Mouse (Mus musculus): ENCODE results near the gene R3hdm4. TPM values are rescaled to one million over a fixed set of nuclear protein-coding genes. Genes with fewer than 3 reads are reported as not detected.

R3hdm4 gene
- polyA plus RNA-seq, 1 experiment from 2014 or later = 95.6 TPM

DNA sequence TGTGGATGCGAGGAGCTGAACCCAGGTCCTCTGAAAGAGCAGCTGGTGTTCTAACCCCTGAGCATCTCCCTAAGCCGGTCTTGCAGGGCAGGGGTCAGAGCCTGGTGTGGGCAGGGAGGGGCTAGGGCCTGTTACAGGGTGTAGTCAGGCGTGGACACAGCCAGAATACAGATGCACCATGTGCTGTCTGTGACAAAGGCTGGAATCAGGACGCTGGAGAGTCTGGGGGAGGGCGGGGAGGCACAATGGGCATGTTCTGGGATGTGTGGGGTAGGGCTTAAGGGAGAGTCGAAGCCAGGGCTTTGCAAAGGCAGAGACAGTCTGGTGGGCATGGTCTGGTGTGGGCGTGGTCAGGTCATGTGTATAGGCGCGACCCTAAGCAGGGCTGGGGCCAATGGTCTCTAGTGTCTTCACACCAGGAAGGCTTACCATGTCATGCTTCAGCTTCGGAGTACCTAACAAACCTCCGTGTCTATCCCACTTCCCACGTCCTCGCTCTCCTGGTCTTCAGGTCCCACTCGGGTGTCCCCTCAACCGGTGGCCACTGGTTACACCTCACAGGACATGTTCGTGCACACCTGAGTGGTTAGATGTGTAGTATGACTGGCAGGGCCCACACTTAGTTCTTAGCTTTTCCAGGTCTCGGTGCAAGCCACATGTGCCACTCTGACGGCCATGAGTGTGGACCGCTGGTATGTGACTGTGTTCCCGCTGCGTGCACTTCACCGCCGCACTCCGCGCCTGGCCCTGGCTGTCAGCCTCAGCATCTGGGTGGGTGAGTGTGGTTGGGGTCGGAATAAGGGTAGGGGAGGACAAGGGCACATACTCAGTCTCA, 735 bp downstream of the R3hdm4 start:
- 21% methylated on average over 26 of the region's 26 CpGs for WGBS
- Histone ChIP-seq H3K36me3 (no peaks in the 10 kb centered on the region), H3K4me3 (peak overlapping the region; percentile 45), H3K9ac (no peak overlapping the region), H3K27me3 (replicated peaks) (peaks cover 70% of the 10 kb centered on the region), H3K4me1 (peaks cover 46% of the 10 kb centered on the region), H3K9me3 (no peaks in the 10 kb centered on the region), H3K4me2 (peak overlapping the region; percentile 68), H3K27ac (replicated peaks) (no peak overlapping the region)
- no peak for ATAC-seq (ENCODE audit: extremely low read depth, insufficient number of reproducible peaks, low FRiP score, low TSS enrichment)

DNA sequence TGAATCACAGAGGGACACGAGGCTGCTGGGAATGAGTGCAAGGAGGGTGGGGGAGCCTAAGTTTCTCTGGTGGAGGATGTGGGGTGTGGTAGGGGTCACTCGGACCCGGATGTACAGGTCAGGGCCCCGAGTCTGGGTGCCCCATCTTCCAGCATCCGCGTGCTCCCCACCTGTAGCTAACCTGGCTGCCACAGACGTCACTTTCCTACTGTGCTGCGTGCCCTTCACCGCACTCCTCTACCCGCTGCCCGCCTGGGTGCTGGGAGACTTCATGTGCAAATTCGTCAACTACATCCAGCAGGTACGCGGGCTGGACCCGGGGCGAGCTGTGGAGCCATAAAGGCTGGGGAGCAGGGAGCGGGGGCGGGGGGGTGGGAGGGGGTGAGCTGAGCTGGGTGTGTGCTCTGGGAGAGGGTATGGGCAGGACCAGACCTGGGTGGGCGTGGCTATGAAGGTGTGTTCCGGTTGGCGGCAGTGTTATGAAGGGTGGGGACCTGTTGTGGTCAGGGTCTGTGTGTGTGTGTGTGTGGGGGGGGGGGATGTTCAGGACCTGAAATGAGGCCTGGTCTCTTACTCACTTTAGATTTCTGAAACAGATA, 1.7 kb downstream of the R3hdm4 start:
- Histone ChIP-seq H3K4me1 (peaks cover 55% of the 10 kb centered on the region), H3K27ac (replicated peaks) (no peak overlapping the region), H3K9me3 (no peaks in the 10 kb centered on the region), H3K4me2 (peak overlapping the region; percentile 60), H3K4me3 (peak overlapping the region; percentile 67), H3K9ac (peak overlapping the region; percentile 26; the same call in 1 of the 2 replicates), H3K27me3 (replicated peaks) (peaks cover 70% of the 10 kb centered on the region), H3K36me3 (no peaks in the 10 kb centered on the region)
- ATAC-seq (ENCODE audit: extremely low read depth, insufficient number of reproducible peaks, low FRiP score, low TSS enrichment) = no peak
- 4% methylated on average over 21 of the region's 21 CpGs for WGBS

DNA sequence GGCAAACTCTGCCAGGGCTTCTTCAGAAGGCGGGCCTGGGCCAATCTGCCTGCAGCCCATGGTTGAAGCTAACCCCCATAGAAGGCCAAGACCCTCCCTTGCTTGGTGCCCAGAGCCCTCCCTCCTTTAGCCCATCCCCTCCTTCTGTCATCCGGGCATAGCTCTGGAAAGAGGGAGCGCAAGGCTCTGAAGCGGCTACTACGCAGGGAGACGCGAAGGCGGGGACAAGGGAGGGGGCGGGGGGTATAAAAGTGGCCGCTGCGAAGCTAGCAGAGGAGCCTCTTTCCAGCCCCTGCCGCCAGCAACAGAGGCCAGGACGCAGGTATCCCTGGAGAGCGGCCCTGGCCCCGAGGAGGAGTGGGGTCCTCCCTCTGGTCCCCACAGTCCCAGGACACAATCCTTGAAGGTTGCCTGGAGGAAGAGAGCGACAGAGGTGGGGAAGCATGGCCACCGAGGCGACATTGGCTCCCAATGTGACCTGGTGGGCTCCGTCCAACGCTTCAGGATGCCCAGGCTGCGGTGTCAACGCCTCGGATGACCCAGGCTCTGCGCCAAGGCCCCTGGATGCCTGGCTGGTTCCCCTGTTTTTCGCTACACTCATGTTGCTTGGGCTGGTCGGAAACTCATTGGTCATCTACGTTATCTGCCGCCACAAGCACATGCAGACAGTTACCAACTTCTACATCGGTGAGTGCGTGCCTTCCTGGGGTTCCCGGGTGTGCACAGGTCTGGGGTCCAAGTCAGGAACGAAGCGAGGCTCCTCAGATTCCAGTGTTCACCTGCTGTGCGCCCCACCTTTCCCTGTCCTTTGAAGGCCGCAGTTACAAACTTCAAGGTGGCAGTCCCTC, 2.6 kb downstream of the R3hdm4 start:
- peaks cover 62% of the 10 kb centered on the region for H3K27me3 ChIP-seq (replicated peaks)
- H3K4me2 ChIP-seq = peak overlapping the region; percentile 60
- H3K9me3 ChIP-seq = no peaks in the 10 kb centered on the region
- peak overlapping the region; percentile 60 for H3K9ac ChIP-seq
- ATAC-seq (ENCODE audit: extremely low read depth, insufficient number of reproducible peaks, low FRiP score, low TSS enrichment) = no peak
- H3K4me1 ChIP-seq = peaks cover 63% of the 10 kb centered on the region
- WGBS = 7% methylated on average over 35 of the region's 35 CpGs
- no peak overlapping the region for H3K27ac ChIP-seq (replicated peaks)
- peak overlapping the region; percentile 67 for H3K4me3 ChIP-seq
- H3K36me3 ChIP-seq = peaks cover under 1% of the 10 kb centered on the region; the same call in 1 of the 2 replicates

DNA sequence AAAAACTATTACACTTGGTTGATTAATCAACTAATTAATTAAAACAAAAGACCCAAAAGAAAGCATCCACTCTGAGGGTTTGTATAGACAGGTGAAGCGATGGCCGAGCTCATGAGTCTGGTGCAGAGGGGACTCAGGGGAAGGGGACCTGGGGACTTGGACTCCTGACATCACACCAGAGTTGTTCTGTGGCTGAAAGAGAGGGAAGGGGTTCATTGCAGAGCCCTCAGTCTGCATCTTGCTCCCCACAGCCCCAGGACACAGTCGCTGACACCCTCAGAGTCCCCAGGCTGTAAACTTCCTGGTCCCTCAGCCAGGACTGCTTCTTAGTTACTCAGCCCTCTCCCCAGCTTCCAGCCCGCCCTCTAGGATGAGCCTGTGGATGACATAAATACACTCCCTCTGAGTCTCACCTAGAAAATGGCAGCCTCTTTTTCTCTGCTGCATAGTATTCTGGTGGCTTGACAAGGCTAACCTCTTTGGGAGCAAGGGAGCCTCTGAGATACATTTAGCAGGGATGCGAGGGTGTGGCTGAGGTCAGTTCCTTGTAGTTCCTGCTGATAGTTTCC, 3.4 kb downstream of the R3hdm4 start:
- peaks cover 54% of the 10 kb centered on the region for H3K27me3 ChIP-seq (replicated peaks)
- H3K9me3 ChIP-seq = no peaks in the 10 kb centered on the region
- peaks cover 9% of the 10 kb centered on the region for H3K36me3 ChIP-seq
- ATAC-seq (ENCODE audit: extremely low read depth, insufficient number of reproducible peaks, low FRiP score, low TSS enrichment) = no peak
- H3K4me1 ChIP-seq = peaks cover 63% of the 10 kb centered on the region
- H3K4me2 ChIP-seq = peak overlapping the region; percentile 86
- WGBS = 59% methylated on average over 5 of the region's 5 CpGs
- H3K4me3 ChIP-seq = peak overlapping the region; percentile 67
- H3K9ac ChIP-seq = peak overlapping the region; percentile 94
- no peak overlapping the region for H3K27ac ChIP-seq (replicated peaks)

DNA sequence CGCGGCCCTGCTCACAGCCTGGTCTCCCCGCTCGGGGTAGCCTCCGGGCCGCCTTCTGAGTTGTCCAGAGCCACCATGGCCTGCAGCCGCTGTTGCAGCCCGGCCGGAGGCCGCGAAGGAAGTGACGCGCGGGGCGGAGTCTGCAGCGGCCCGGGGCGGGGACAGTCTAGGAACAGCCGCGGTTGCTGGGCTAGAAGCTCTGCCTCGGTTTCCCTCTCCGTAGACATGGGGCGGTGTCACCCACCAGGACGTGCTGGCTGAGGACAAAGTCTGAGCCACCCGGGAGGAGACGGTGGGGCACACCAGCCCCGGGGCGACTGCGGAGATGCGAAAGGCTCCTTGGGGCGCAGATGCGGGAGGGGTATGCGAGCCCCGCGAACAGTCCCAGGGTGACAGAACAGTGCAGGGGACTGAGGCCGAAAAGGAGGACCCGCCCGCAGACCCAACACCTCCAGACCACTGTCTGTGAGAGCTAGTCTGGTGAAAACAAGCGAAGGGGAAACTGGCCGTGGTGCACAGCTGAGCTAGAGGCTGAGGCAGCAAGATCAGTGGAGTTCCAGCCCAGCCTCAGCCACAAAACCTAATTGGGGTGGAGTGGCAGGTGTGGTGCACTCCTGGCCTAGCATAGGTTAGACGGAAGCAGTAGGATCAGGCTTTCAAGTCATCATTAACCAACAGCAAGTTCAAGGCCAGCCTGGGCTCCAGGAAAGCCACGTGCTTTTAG, 4.0 kb downstream of the R3hdm4 start, which contains the start of gene Kiss1r:
TSS of gene Kiss1r (plus strand) at position 164 of the 724 bp plus-strand sequence.
- no peaks in the 10 kb centered on the region for H3K9me3 ChIP-seq
- peak within 1 kb of the TSS; percentile 54 for H3K27ac ChIP-seq (replicated peaks)
- 2% methylated on average over 42 of the region's 42 CpGs for WGBS
- peaks cover 47% of the 10 kb centered on the region for H3K27me3 ChIP-seq (replicated peaks)
- H3K9ac ChIP-seq = peak within 1 kb of the TSS; percentile 94
- peak; percentile 66 for ATAC-seq (ENCODE audit: extremely low read depth, insufficient number of reproducible peaks, low FRiP score, low TSS enrichment)
- H3K4me2 ChIP-seq = peak within 1 kb of the TSS; percentile 86
- H3K4me3 ChIP-seq = peak within 1 kb of the TSS; percentile 67
- H3K36me3 ChIP-seq = peaks cover 15% of the 10 kb centered on the region
- H3K4me1 ChIP-seq = peaks cover 63% of the 10 kb centered on the region

DNA sequence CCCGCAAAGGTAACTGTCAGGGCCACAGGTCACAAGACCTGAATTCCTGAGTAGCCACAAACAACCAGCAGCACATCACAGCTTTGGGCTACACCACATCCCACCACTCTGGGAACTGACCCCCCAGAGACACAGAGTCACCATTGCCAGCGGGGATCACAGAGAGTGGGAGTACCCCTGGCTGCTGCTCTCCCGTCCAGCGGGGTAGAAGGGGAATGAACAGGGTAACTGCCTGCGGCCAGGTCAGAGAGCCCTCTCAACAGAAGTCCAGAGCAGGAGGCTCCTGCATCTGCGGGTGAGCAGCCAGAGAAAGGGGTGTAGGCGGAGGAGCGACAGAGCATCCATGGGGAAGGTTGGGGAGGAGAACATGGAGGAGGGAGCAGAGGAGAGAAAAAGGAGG, 4.9 kb downstream of the R3hdm4 start:
- peaks cover 55% of the 10 kb centered on the region for H3K4me1 ChIP-seq

DNA sequence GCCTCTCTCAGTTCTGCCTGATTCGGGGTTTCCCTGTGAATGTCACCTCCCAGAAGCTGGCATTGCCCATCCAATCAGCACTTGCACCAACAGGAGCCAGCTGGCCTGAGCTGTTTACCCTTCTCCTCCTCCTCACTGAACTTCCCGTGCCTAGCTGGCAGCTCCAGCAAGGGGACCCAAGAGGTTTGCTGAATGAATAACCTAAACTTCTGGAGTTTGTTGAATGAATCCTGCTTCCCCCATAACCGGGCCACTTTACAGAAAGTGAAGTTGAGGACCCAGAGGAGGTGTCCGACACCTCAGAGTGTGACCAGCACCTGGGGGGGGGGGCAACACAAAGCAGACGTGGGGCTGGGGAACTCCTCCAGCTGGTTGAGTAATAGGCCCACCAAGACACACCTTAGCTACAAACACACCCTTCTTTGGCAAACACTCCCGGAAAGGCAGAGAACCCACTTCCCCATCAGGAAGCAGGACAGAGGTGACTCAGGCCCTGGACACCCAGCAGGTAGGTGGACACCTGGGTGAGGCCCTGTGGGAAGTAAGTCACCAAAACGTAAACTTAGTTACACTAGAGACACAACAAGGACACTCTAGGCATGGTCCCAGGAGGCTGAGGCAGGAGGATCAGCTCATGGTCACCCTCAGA, 5.9 kb downstream of the R3hdm4 start:
- H3K9ac ChIP-seq = peak overlapping the region; percentile 58
- WGBS = 68% methylated on average over 7 of the region's 7 CpGs
- ATAC-seq (ENCODE audit: extremely low read depth, insufficient number of reproducible peaks, low FRiP score, low TSS enrichment) = no peak
- H3K4me2 ChIP-seq = peak overlapping the region; percentile 86
- peaks cover 48% of the 10 kb centered on the region for H3K4me1 ChIP-seq
- 0 out of 2 replicates have a peak overlapping the region, but pooled peaks have one; percentile 6 for H3K4me3 ChIP-seq
- H3K27me3 ChIP-seq (replicated peaks) = peaks cover 28% of the 10 kb centered on the region
- no peaks in the 10 kb centered on the region for H3K9me3 ChIP-seq
- no peak overlapping the region for H3K27ac ChIP-seq (replicated peaks)
- H3K36me3 ChIP-seq = peaks cover 32% of the 10 kb centered on the region

More for the DNA sequence above, 4.9 kb downstream of the R3hdm4 start:
- Histone ChIP-seq H3K27me3 (replicated peaks) (peaks cover 39% of the 10 kb centered on the region), H3K4me3 (peak overlapping the region; percentile 67), H3K9ac (peak overlapping the region; percentile 94), H3K36me3 (peaks cover 24% of the 10 kb centered on the region), H3K4me2 (peak overlapping the region; percentile 86), H3K9me3 (no peaks in the 10 kb centered on the region), H3K27ac (replicated peaks) (peak overlapping the region; percentile 54; the same call in 1 of the 2 replicates)
- no peak for ATAC-seq (ENCODE audit: extremely low read depth, insufficient number of reproducible peaks, low FRiP score, low TSS enrichment)
- 11% methylated on average over 8 of the region's 8 CpGs for WGBS

DNA sequence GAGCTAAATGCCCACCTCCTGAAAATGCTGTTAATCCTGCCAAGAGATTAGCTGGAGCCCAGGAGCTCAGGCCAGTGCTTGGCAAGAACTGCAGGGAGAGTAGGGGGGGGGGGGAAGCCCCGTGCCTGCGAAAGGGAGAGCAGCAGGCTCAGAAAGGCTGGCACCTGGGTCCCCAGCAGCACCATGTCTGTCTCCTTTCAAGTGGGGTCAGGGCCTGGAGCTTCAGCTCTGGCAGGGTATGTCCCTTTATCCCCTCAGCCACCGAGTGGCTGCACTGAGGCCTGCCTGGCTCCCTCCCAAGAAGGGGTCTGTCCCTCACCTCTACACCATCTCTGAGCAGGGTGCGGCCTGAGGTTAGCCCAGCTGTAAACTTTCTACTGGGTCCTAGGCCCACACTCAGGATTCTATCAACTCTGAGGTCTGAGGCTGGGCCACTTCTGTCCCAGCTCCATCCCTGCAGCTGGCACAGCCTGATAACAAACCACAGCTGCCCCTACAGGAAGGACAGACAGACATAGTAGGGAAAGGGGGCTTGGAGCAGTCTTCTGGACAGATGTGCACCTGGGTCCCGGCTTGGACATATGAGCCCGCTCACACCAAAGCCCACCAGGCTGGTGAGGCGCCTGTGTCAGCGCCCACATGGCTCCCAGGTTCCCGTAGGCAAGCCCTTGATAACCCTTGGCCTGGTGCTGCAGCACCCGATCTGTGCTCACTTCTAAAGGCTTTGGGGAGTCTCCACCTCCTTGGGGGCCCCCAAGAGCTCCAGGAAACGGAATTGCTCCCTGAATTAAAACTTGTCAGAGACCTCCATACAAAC, 6.7 kb downstream of the R3hdm4 start:
- Histone ChIP-seq H3K36me3 (peaks cover 32% of the 10 kb centered on the region), H3K9ac (peak overlapping the region; percentile 58), H3K27ac (replicated peaks) (no peak overlapping the region), H3K27me3 (replicated peaks) (peaks cover 21% of the 10 kb centered on the region), H3K4me2 (peak overlapping the region; percentile 86; the same call in 1 of the 2 replicates), H3K4me3 (0 out of 2 replicates have a peak overlapping the region, but pooled peaks have one; percentile 6), H3K4me1 (peaks cover 50% of the 10 kb centered on the region), H3K9me3 (no peaks in the 10 kb centered on the region)
- 57% methylated on average over 11 of the region's 11 CpGs for WGBS
- ATAC-seq (ENCODE audit: extremely low read depth, insufficient number of reproducible peaks, low FRiP score, low TSS enrichment) = no peak

DNA sequence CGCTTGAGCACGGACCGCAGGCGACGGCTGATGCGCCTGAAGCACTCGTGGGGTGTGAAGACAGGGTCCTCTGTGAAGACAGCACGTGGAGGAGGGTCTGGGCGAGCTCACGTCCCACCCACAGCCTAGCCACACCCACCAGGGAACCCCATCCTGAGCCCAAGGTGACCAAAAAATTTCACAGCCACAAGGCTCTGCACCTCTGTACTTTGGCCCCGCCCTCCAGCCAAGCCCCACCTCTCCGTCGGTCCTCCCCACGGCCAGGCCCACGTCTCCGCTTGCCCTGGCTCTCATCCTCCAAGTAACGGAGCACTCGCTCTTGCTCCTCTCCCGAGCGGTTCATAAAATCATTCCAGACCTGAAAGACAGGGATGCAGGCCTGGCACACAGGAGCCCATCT, 8.6 kb downstream of the R3hdm4 start:
- 64% methylated on average over 20 of the region's 20 CpGs for WGBS
- H3K4me2 ChIP-seq = no peak overlapping the region
- no peak overlapping the region for H3K27ac ChIP-seq (replicated peaks)
- H3K27me3 ChIP-seq (replicated peaks) = peaks cover 2% of the 10 kb centered on the region
- no peak for ATAC-seq (ENCODE audit: extremely low read depth, insufficient number of reproducible peaks, low FRiP score, low TSS enrichment)
- H3K4me3 ChIP-seq = no peak overlapping the region
- H3K4me1 ChIP-seq = peaks cover 44% of the 10 kb centered on the region
- H3K9ac ChIP-seq = no peak overlapping the region; the same call in 1 of the 2 replicates
- no peaks in the 10 kb centered on the region for H3K9me3 ChIP-seq
- H3K36me3 ChIP-seq = peaks cover 32% of the 10 kb centered on the region

Data from heart, embryonic 13.5 days (tissue).